Comparison of ENCODE assay signal across 10 mouse cellular contexts in the genomic region with DNA sequence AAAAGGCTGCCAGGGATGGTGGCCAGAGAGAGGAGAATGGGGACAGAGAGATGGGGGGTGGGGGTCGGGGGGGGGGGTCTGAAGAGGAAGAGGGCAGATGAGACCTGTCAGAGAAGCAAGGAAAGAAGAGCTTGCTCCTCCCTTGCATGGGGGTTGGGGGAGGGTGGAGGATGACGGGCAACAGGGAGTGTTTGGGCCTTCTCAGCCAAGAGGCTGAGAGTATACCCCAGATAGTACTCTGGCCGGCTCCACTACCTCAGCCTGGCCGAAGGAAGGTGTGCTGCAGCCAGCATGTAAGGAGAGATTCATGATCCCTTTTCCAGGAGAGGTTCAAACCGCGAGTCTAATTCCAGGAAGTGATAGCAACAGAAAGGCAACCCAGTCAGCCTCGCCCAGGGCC. TPM values are rescaled to one million over a fixed set of nuclear protein-coding genes. Genes with fewer than 3 reads are reported as not detected.
DNase-seq lines count a peak whose midpoint lies in the region; ATAC-seq and TF ChIP-seq lines count a peak whose summit lies in the region.
"Had no signal": no experiment of that assay in that cellular context is flagged by ENCODE, and none has a peak within 500 bp of the region (broad histone marks: within the 10 kb centered on the region; RNA-seq: fewer than 3 reads in every experiment).

No protein-coding gene starts in this region.

- H3K9ac ChIP-seq in forebrain, embryonic 12.5 days = 0 out of 2 replicates have a peak overlapping the region, but pooled peaks have one; percentile 8
- no peak overlapping the region for H3K9ac ChIP-seq in hindbrain, embryonic 14.5 days
- H3K9ac ChIP-seq in neural tube, embryonic 15.5 days (replicated peaks) = no peak overlapping the region

- H3K4me1 ChIP-seq in forebrain, embryonic 12.5 days = peaks cover 32% of the 10 kb centered on the region
- peaks cover 29% of the 10 kb centered on the region for H3K4me1 ChIP-seq in hindbrain, embryonic 14.5 days (replicated peaks; ENCODE audit: control insufficient read depth, insufficient read depth, low read length)
- peaks cover 32% of the 10 kb centered on the region for H3K4me1 ChIP-seq in neural tube, embryonic 15.5 days
- H3K4me1 ChIP-seq in cerebellum, adult 2 months (ENCODE audit: control insufficient read depth, insufficient read depth, low read length) = peaks cover 4% of the 10 kb centered on the region

- H3K36me3 ChIP-seq in forebrain, embryonic 12.5 days (replicated peaks) = no peaks in the 10 kb centered on the region
- no peaks in the 10 kb centered on the region for H3K36me3 ChIP-seq in hindbrain, embryonic 14.5 days (replicated peaks; ENCODE audit: control insufficient read depth, insufficient read depth)
- no peaks in the 10 kb centered on the region for H3K36me3 ChIP-seq in neural tube, embryonic 15.5 days

- no peak for TF ChIP-seq POLR2A in cerebellum, adult 2 months (IDR thresholded peaks at IDR 0.05; ENCODE audit: borderline replicate concordance, insufficient read depth, low read length)

- H3K27ac ChIP-seq in layer of hippocampus, adult 2 months = peak overlapping the region; percentile 23; the same call in 1 of the 2 replicates
- H3K27ac ChIP-seq in forebrain, embryonic 12.5 days = peak overlapping the region; percentile 91
- H3K27ac ChIP-seq in hindbrain, embryonic 14.5 days = peak overlapping the region; percentile 82
- H3K27ac ChIP-seq in neural tube, embryonic 15.5 days (replicated peaks) = peak overlapping the region; percentile 83
- no peak overlapping the region for H3K27ac ChIP-seq in cerebellum, adult 2 months (ENCODE audit: insufficient read depth, low read length)
- H3K27ac ChIP-seq: macrophage had no signal

- TF ChIP-seq CTCF in layer of hippocampus, adult 2 months (conservative IDR thresholded peaks at IDR 0.05) = no peak
- no peak for TF ChIP-seq CTCF in cerebellum, adult 2 months (IDR thresholded peaks at IDR 0.05; ENCODE audit: borderline replicate concordance, insufficient read depth, low read depth, low read length)

- no peaks in the 10 kb centered on the region for H3K9me3 ChIP-seq in forebrain, embryonic 12.5 days
- H3K9me3 ChIP-seq in hindbrain, embryonic 14.5 days (ENCODE audit: control insufficient read depth, low read length) = 0 out of 2 replicates have a peak, but pooled peaks cover 4% of the 10 kb centered on the region
- no peaks in the 10 kb centered on the region for H3K9me3 ChIP-seq in neural tube, embryonic 15.5 days (replicated peaks)

- no peaks in the 10 kb centered on the region for H3K27me3 ChIP-seq in forebrain, embryonic 12.5 days
- H3K27me3 ChIP-seq in hindbrain, embryonic 14.5 days (ENCODE audit: control insufficient read depth, insufficient read depth, low read length) = no peaks in the 10 kb centered on the region; the same call in 1 of the 2 replicates
- H3K27me3 ChIP-seq in neural tube, embryonic 15.5 days (replicated peaks) = no peaks in the 10 kb centered on the region
- no peaks in the 10 kb centered on the region for H3K27me3 ChIP-seq in cerebellum, adult 2 months (ENCODE audit: control insufficient read depth, insufficient read depth, low read length)

- 32% methylated on average over 7 of the region's 7 CpGs for WGBS in forebrain, embryonic 12.5 days
- WGBS in hindbrain, embryonic 14.5 days = 38% methylated on average over 6 of the region's 7 CpGs
- WGBS in neural tube, embryonic 15.5 days = 26% methylated on average over 7 of the region's 7 CpGs
- 68% methylated on average over 7 of the region's 7 CpGs for WGBS in cerebellum, adult 2 months

- peak; percentile 22; the same call in 1 of the 2 replicates for ATAC-seq in forebrain, embryonic 12.5 days (ENCODE audit: low FRiP score)
- 0 out of 2 replicates have a peak, but pooled peaks have one; percentile 21 for ATAC-seq in hindbrain, embryonic 14.5 days (ENCODE audit: low FRiP score)
- ATAC-seq in neural tube, embryonic 15.5 days (ENCODE audit: low FRiP score) = peak; percentile 59; the same call in 1 of the 2 replicates
- ATAC-seq in erythroid progenitor cell, adult 5-6 weeks (replicated peaks; ENCODE audit: low FRiP score, poor library complexity, severe bottlenecking) = no peak

- H3K4me3 ChIP-seq in layer of hippocampus, adult 2 months = no peak overlapping the region
- H3K4me3 ChIP-seq in forebrain, embryonic 12.5 days (replicated peaks) = no peak overlapping the region
- H3K4me3 ChIP-seq in hindbrain, embryonic 14.5 days (replicated peaks; ENCODE audit: low read length) = no peak overlapping the region
- H3K4me3 ChIP-seq in neural tube, embryonic 15.5 days (replicated peaks) = no peak overlapping the region
- no peak overlapping the region for H3K4me3 ChIP-seq in cerebellum, adult 2 months (replicated peaks; ENCODE audit: insufficient read depth, low read depth, low read length)
- H3K4me3 ChIP-seq: erythroblast, embryonic 14.5 days had no signal

- H3K4me2 ChIP-seq in forebrain, embryonic 12.5 days = peak overlapping the region; percentile 40
- peak overlapping the region; percentile 7; the same call in 1 of the 2 replicates for H3K4me2 ChIP-seq in hindbrain, embryonic 14.5 days (replicated peaks)
- H3K4me2 ChIP-seq in neural tube, embryonic 15.5 days = peak overlapping the region; percentile 41

- no peak for DNase-seq in layer of hippocampus, adult 2 months (ENCODE audit: low spot score in 2 of 2)
- no peak for DNase-seq in layer of hippocampus, adult 11-12 months (ENCODE audit: low spot score)
- no peak for DNase-seq in hindbrain, embryonic 14.5 days (ENCODE audit: low spot score)
- no peak for DNase-seq in cerebellum, adult 2 months
- no peak for DNase-seq in kidney, adult 18-20 months

RNA-seq across cellular contexts. Expression of a gene that starts 47.6 kb away (rescaled TPM):
- 100 to 1,000 TPM; 142 to 146 TPM for total RNA-seq in layer of hippocampus, adult 2 months (2021)
- 9.1 and 11.1 TPM in 2 replicates for polyA plus RNA-seq in forebrain, embryonic 12.5 days (2016; fragmentation: Nextera tagmentation; extraction: Ambion mirVana)
- 17.8 and 19.4 TPM in 2 replicates for polyA plus RNA-seq in hindbrain, embryonic 14.5 days (2014; fragmentation: Nextera tagmentation; extraction: Ambion mirVana)
- 13.7 and 15.8 TPM in 2 replicates for polyA plus RNA-seq in neural tube, embryonic 15.5 days (2015; fragmentation: Nextera tagmentation; extraction: Ambion mirVana)
- 60.6 and 62.5 TPM in 2 replicates for polyA plus RNA-seq in cerebellum, adult 2 months (2012; rRNA removed)
- total RNA-seq in erythroid progenitor cell, adult 5-6 weeks (2015; ENCODE audit: low replicate concordance) = 13.4 and 14.8 TPM in 2 replicates
- 5.5 and 8.5 TPM in 2 replicates for total RNA-seq in erythroid progenitor cell, adult 5-6 weeks (2017; ENCODE audit: low replicate concordance)
